Mouse (Mus musculus): ENCODE data around the gene Itgb3.

- TF ChIP-seq CTCF (IDR thresholded peaks at IDR 0.05; ENCODE audit: extremely low read depth, insufficient read depth, insufficient read length, insufficient replicate concordance), result no peak
- TF ChIP-seq POLR2A (IDR thresholded peaks at IDR 0.05; ENCODE audit: low read depth, low read length), result no peak
These were observed 56.1 kb downstream of the Itgb3 start for GRCm38 (mm10) chr11:104663878-104664261.

Measured in spleen, adult 2 months (tissue).